Mouse (Mus musculus) midbrain, embryonic 13.5 days (tissue): ENCODE measurements around the gene Tbl1x. TPM values are rescaled to one million over a fixed set of nuclear protein-coding genes. Genes with fewer than 3 reads are reported as not detected.

ENCODE experiments used
- ATAC-seq: fragments of 200-750 bp; cut with Nextera tagmentation; 2 replicates; pipeline ENCODE4 v1.8.0; 2017; ENCODE audit warnings: mild to moderate bottlenecking, moderate TSS enrichment, moderate library complexity
- H3K27ac ChIP-seq: fragments of 300-500 bp; sonication (generic); 2 replicates; pipeline ENCODE4 v1.5.1; 2015; ENCODE audit warnings: inconsistent platforms, mild to moderate bottlenecking, moderate library complexity
- H3K27me3 ChIP-seq: fragments of 300-500 bp; sonication (generic); 2 replicates; pipeline ENCODE4 v1.6.1; 2015; ENCODE audit warnings: mild to moderate bottlenecking, inconsistent platforms
- H3K36me3 ChIP-seq: fragments of 300-500 bp; sonication (generic); 2 replicates; pipeline ENCODE4 v1.6.1; 2015; ENCODE audit warnings: mild to moderate bottlenecking, inconsistent platforms
- H3K4me1 ChIP-seq: fragments of 300-500 bp; sonication (generic); replicated peaks from 2 replicates; pipeline ENCODE4 v1.6.1; 2015; ENCODE audit warnings: inconsistent platforms
- H3K4me2 ChIP-seq: fragments of 300-500 bp; sonication (generic); replicated peaks from 2 replicates; pipeline ENCODE4 v1.6.1; 2015; ENCODE audit warnings: moderate library complexity, mild to moderate bottlenecking, inconsistent platforms
- H3K4me3 ChIP-seq: fragments of 300-500 bp; sonication (generic); replicated peaks from 2 replicates; pipeline ENCODE4 v1.5.1; 2015; ENCODE audit warnings: mild to moderate bottlenecking, inconsistent platforms
- H3K9ac ChIP-seq: fragments of 300-500 bp; sonication (generic); replicated peaks from 2 replicates; pipeline ENCODE4 v1.6.1; 2015; ENCODE audit warnings: mild to moderate bottlenecking, inconsistent platforms
- H3K9me3 ChIP-seq: fragments of 300-500 bp; sonication (generic); 2 replicates; pipeline ENCODE4 v1.6.1; 2016; ENCODE audit warnings: mild to moderate bottlenecking, inconsistent platforms
- WGBS: fragments of 180-500 bp; shearing (Covaris S2); methylation state at CpG from one replicate; pipeline ENCODE4 v1.1.7; 2015; 5-methylcytosine and 5-hydroxymethylcytosine counted together
- polyA plus RNA-seq: library from polyadenylated mRNA; unstranded; fragments of >200 nt; fragmentation: Nextera tagmentation; extraction: Ambion mirVana; gene quantifications from 2 replicates; pipeline ENCODE4 v1.2.1, GENCODE M21; 2015

Tbl1x gene
- polyA plus RNA-seq, 1 experiment from 2014 or later = 46.9 TPM

GRCm38 (mm10) chrX:77546448-77546847, 35.6 kb downstream of the Tbl1x start:
- no peak overlapping the region for H3K4me2 ChIP-seq
- ATAC-seq = no peak
- no peak overlapping the region for H3K27ac ChIP-seq
- no peaks in the 10 kb centered on the region for H3K36me3 ChIP-seq
- no peaks in the 10 kb centered on the region for H3K27me3 ChIP-seq
- no peak overlapping the region for H3K4me3 ChIP-seq
- WGBS = 89% methylated on average over 1 of the region's 1 CpGs
- H3K9ac ChIP-seq = no peak overlapping the region
- no peaks in the 10 kb centered on the region for H3K4me1 ChIP-seq
- H3K9me3 ChIP-seq = no peaks in the 10 kb centered on the region

DNA sequence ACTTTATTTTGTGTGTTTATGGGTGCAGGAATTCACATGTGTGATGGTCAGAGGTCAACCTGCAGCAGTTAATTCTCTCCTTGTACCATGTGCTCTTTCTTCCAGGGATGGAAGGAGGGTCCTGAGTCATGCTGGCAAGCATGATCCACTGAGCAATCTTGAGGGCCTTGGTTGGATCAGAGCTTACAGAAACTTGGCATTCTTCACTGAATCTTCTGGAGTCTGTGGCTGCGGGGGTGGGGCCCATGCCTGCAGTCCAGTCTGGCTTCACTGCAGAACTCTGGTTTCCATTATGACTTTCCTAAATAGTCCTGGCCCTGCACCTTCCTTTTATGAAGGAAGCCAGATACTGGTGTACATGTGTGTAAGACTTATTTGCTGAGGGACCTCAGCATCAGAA, 38.1 kb downstream of the Tbl1x start:
- no peak for ATAC-seq
- no peaks in the 10 kb centered on the region for H3K27me3 ChIP-seq
- H3K4me2 ChIP-seq = no peak overlapping the region
- H3K27ac ChIP-seq = no peak overlapping the region
- WGBS = 93% methylated on average over 1 of the region's 1 CpGs
- no peaks in the 10 kb centered on the region for H3K4me1 ChIP-seq
- H3K4me3 ChIP-seq = no peak overlapping the region
- H3K36me3 ChIP-seq = no peaks in the 10 kb centered on the region
- H3K9ac ChIP-seq = no peak overlapping the region
- H3K9me3 ChIP-seq = no peaks in the 10 kb centered on the region

DNA sequence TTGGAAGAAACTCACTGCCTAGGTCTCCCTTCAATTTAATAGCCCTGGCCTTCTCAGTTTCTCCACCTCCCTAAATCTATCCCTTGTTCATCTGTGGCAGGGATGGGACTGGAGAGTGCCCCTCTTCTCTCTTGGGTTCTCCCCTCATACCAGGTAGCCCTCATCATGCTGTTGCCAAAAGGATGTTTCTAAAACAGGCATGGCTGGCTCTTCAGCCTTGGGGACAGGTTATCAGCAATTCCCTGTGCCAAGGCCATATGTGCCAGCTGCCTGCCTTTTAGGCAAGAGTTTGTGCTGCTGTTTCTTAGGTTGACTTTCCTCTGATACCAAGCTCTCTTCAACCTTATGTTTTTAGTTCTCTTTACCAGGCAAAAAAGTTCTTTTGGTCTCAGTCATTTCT, 39.6 kb downstream of the Tbl1x start:
- Histone ChIP-seq H3K27ac (no peak overlapping the region), H3K36me3 (no peaks in the 10 kb centered on the region), H3K9ac (no peak overlapping the region), H3K4me2 (no peak overlapping the region), H3K9me3 (no peaks in the 10 kb centered on the region), H3K27me3 (no peaks in the 10 kb centered on the region), H3K4me3 (no peak overlapping the region), H3K4me1 (no peaks in the 10 kb centered on the region)
- ATAC-seq = no peak

GRCm38 (mm10) chrX:77551306-77551705, 40.5 kb downstream of the Tbl1x start:
- H3K4me2 ChIP-seq = no peak overlapping the region
- ATAC-seq = no peak
- no peak overlapping the region for H3K9ac ChIP-seq

GRCm38 (mm10) chrX:77552088-77552487, 41.3 kb downstream of the Tbl1x start:
- no peaks in the 10 kb centered on the region for H3K9me3 ChIP-seq
- no peaks in the 10 kb centered on the region for H3K36me3 ChIP-seq
- no peaks in the 10 kb centered on the region for H3K27me3 ChIP-seq
- WGBS = 89% methylated on average over 3 of the region's 3 CpGs
- no peak overlapping the region for H3K4me2 ChIP-seq
- ATAC-seq = no peak
- H3K4me1 ChIP-seq = no peaks in the 10 kb centered on the region
- no peak overlapping the region for H3K9ac ChIP-seq
- no peak overlapping the region for H3K4me3 ChIP-seq
- no peak overlapping the region for H3K27ac ChIP-seq

More at GRCm38 (mm10) chrX:77551306-77551705, 40.5 kb downstream of the Tbl1x start:
- H3K27ac ChIP-seq = no peak overlapping the region
- H3K4me3 ChIP-seq = no peak overlapping the region
- no peaks in the 10 kb centered on the region for H3K27me3 ChIP-seq
- no peaks in the 10 kb centered on the region for H3K4me1 ChIP-seq
- no peaks in the 10 kb centered on the region for H3K36me3 ChIP-seq
- no peaks in the 10 kb centered on the region for H3K9me3 ChIP-seq

- Histone ChIP-seq H3K36me3 (no peaks in the 10 kb centered on the region), H3K4me2 (no peak overlapping the region), H3K27ac (no peak overlapping the region), H3K9me3 (no peaks in the 10 kb centered on the region; the same call in 1 of the 2 replicates), H3K9ac (no peak overlapping the region), H3K4me1 (no peaks in the 10 kb centered on the region), H3K4me3 (no peak overlapping the region), H3K27me3 (no peaks in the 10 kb centered on the region)
- WGBS = 76% methylated on average over 1 of the region's 1 CpGs
- no peak for ATAC-seq
Measured at GRCm38 (mm10) chrX:77555985-77556384, 45.2 kb downstream of the Tbl1x start.

DNA sequence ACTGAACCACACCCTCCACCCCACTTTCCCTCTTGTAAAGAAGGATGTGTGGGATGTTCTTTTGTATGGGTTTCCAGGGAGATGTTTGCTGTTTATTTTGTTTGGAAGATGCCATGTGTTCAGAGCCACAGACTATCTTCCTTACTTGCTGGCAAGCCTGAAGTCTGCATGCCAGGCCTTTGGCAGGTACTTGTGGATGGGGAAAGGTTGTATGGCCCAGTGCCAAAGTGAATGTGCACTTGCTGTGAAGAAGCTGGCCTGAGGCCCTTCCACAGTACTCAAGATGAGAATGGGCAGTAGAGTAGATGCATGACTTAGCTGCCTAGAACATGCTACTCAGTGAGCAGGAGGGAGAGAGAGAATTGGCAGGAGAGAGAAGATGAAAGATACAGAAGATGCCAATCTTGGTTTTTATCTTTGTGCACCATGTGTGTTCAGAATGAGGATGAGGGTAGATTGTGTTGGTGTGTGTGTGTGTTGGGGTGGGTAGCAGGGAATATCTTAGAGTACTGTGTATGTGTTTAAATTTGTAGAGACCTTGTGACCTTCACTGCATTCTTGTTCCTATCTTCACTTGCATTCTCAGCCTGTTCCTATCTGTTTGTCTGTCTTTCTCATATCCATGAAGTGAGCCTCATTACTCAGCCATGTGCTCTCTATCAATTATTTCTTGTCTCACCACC, 48.5 kb downstream of the Tbl1x start:
- Histone ChIP-seq H3K27me3 (no peaks in the 10 kb centered on the region), H3K4me3 (no peak overlapping the region), H3K4me1 (peaks cover 4% of the 10 kb centered on the region; the same call in 1 of the 2 replicates), H3K27ac (no peak overlapping the region), H3K4me2 (no peak overlapping the region), H3K9ac (no peak overlapping the region), H3K9me3 (no peaks in the 10 kb centered on the region; the same call in 1 of the 2 replicates), H3K36me3 (no peaks in the 10 kb centered on the region)
- no peak for ATAC-seq

GRCm38 (mm10) chrX:77563616-77564015, 52.8 kb downstream of the Tbl1x start:
- Histone ChIP-seq H3K9ac (no peak overlapping the region), H3K9me3 (no peaks in the 10 kb centered on the region; the same call in 1 of the 2 replicates), H3K27ac (no peak overlapping the region), H3K27me3 (no peaks in the 10 kb centered on the region), H3K36me3 (no peaks in the 10 kb centered on the region), H3K4me3 (no peak overlapping the region), H3K4me2 (no peak overlapping the region), H3K4me1 (peaks cover 4% of the 10 kb centered on the region; the same call in 1 of the 2 replicates)
- WGBS = 83% methylated on average over 2 of the region's 2 CpGs
- no peak for ATAC-seq

DNA sequence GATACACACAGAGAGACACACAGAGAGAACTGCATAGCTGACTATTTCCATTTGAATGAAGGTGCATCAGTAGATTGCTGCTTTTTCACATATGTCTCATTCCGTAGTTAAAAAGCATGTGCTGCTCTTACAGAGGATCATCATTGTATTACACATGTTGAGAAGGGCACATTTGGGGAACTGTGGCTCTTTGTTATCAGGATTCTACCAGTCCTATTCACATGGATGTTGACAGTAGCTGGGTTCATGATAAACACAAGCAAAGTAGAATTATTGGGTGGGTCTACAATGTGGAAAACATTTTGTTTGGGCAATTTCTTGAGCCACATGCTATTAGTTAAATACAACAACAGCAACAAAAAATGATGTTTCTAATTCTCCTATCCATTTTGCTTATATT, 55.9 kb downstream of the Tbl1x start:
- no peak overlapping the region for H3K9ac ChIP-seq
- ATAC-seq = no peak
- 88% methylated on average over 1 of the region's 1 CpGs for WGBS
- H3K4me3 ChIP-seq = no peak overlapping the region
- H3K27ac ChIP-seq = no peak overlapping the region
- H3K27me3 ChIP-seq = no peaks in the 10 kb centered on the region
- H3K9me3 ChIP-seq = no peaks in the 10 kb centered on the region
- H3K36me3 ChIP-seq = no peaks in the 10 kb centered on the region
- H3K4me1 ChIP-seq = peaks cover 4% of the 10 kb centered on the region; the same call in 1 of the 2 replicates
- no peak overlapping the region for H3K4me2 ChIP-seq

DNA sequence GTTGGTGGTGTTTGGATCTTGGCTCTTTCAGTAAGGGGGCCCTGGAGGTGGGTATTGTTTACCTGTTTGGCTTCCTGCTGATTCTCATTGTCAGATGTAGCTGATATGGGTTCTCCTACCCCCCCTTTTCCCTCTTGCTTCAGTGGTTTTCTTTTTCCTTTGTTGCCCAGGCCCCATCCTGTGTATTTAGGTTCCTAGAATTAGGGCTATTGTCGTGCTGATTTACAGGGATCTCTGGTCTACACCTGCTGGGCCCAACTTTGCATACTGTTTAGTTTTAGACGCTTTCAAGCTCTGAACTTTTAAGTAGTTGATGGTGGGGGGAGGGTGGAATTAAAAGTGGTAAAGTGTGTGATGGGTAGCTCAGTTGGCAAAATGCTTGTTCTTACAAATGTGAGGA, 57.2 kb downstream of the Tbl1x start:
- Histone ChIP-seq H3K4me3 (no peak overlapping the region), H3K4me1 (no peaks in the 10 kb centered on the region; the same call in 1 of the 2 replicates), H3K9me3 (no peaks in the 10 kb centered on the region), H3K9ac (no peak overlapping the region), H3K36me3 (no peaks in the 10 kb centered on the region), H3K27ac (no peak overlapping the region), H3K27me3 (no peaks in the 10 kb centered on the region), H3K4me2 (no peak overlapping the region)
- ATAC-seq = no peak
- WGBS = 15% methylated on average over 2 of the region's 2 CpGs

DNA sequence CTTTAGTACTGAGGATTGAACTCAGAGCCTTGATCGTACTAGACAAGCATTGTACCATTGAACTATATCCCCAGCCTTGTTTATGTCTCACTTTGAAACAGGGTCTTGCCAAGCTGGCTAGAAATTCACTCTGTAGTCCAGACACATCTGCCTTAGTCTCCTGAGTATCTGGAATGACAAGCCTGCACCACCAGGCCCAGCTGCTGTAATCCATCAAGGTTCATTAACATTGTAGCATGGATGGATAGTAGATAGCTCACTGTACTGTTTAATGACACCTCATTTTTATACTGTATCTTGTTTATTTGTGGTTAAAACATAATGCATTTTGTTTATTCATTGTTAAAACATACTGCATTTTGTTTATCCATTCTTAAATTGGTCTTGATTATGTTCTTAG, 62.9 kb downstream of the Tbl1x start:
- 77% methylated on average over 1 of the region's 1 CpGs for WGBS
- Histone ChIP-seq H3K9ac (no peak overlapping the region), H3K27me3 (no peaks in the 10 kb centered on the region), H3K4me2 (no peak overlapping the region), H3K27ac (no peak overlapping the region), H3K9me3 (no peaks in the 10 kb centered on the region), H3K4me3 (no peak overlapping the region), H3K36me3 (no peaks in the 10 kb centered on the region), H3K4me1 (0 out of 2 replicates have a peak, but pooled peaks cover 5% of the 10 kb centered on the region)
- no peak for ATAC-seq

DNA sequence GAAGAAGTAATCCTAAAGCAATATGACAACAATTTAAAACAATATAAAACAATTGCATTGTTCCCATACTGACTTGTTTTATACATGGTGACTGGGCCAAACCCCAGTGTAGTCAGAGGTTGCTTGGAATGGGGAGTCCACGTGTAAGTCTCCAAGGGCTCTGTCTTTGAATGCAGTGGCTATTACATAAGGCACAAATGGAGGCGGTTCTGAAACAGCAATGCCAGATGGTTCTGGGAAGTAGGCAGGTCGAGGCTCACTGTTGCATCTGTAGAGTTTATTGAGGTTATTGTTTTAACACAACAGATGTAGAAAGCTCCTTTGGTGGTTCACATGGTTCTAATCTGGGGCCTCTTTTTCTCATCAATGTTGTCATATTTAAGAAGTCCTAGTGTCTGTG, 66.3 kb downstream of the Tbl1x start:
- no peaks in the 10 kb centered on the region for H3K27me3 ChIP-seq
- no peaks in the 10 kb centered on the region for H3K9me3 ChIP-seq
- no peak overlapping the region for H3K4me3 ChIP-seq
- no peaks in the 10 kb centered on the region for H3K36me3 ChIP-seq
- 0 out of 2 replicates have a peak, but pooled peaks cover 5% of the 10 kb centered on the region for H3K4me1 ChIP-seq
- H3K9ac ChIP-seq = no peak overlapping the region
- ATAC-seq = no peak
- no peak overlapping the region for H3K4me2 ChIP-seq
- H3K27ac ChIP-seq = no peak overlapping the region
- 75% methylated on average over 3 of the region's 3 CpGs for WGBS

- Histone ChIP-seq H3K4me2 (no peak overlapping the region), H3K9me3 (no peaks in the 10 kb centered on the region), H3K27ac (no peak overlapping the region), H3K4me1 (0 out of 2 replicates have a peak, but pooled peaks cover 5% of the 10 kb centered on the region), H3K9ac (no peak overlapping the region), H3K36me3 (no peaks in the 10 kb centered on the region), H3K4me3 (no peak overlapping the region), H3K27me3 (no peaks in the 10 kb centered on the region)
- ATAC-seq = no peak
- WGBS = 41% methylated on average over 1 of the region's 1 CpGs
Measured at GRCm38 (mm10) chrX:77578172-77578571, 67.4 kb downstream of the Tbl1x start.
